Mouse (Mus musculus) stomach, embryonic 14.5 days (tissue): ENCODE data around the gene S100a3. TPM values are rescaled to one million over a fixed set of nuclear protein-coding genes. Genes with fewer than 3 reads are reported as not detected.

ENCODE experiments used
- ATAC-seq: fragments of 200-750 bp; cut with Nextera tagmentation; 2 replicates; pipeline ENCODE4 v1.8.0; 2017; ENCODE audit warnings: low read depth, moderate TSS enrichment; ENCODE audit not compliant: insufficient number of reproducible peaks, insufficient read depth, low FRiP score
- H3K27ac ChIP-seq: fragments of 300-500 bp; sonication (generic); 2 replicates; pipeline ENCODE4 v1.5.1; 2014; ENCODE audit warnings: mild to moderate bottlenecking, low read length, moderate library complexity, mixed read lengths
- H3K27me3 ChIP-seq: fragments of 300-500 bp; sonication (generic); 2 replicates; pipeline ENCODE4 v1.6.1; 2014; ENCODE audit warnings: low read length, control low read depth, mixed read lengths; ENCODE audit not compliant: control insufficient read depth, insufficient read depth
- H3K36me3 ChIP-seq: fragments of 300-500 bp; sonication (generic); 2 replicates; pipeline ENCODE4 v1.6.1; 2014; ENCODE audit warnings: mild to moderate bottlenecking, control low read depth, low read length, moderate library complexity, mixed read lengths; ENCODE audit not compliant: control insufficient read depth, insufficient read depth
- H3K4me1 ChIP-seq: fragments of 300-500 bp; sonication (generic); 2 replicates; pipeline ENCODE4 v1.6.1; 2014; ENCODE audit warnings: low read length, control low read depth, mixed read lengths; ENCODE audit not compliant: control insufficient read depth, insufficient read depth
- H3K4me2 ChIP-seq: fragments of 300-500 bp; sonication (generic); replicated peaks from 2 replicates; pipeline ENCODE4 v1.6.1; 2014; ENCODE audit warnings: low read depth, low read length, control low read depth
- H3K4me3 ChIP-seq: fragments of 300-500 bp; sonication (generic); 2 replicates; pipeline ENCODE4 v1.5.1; 2014; ENCODE audit warnings: low read depth, low read length, control low read depth
- H3K9ac ChIP-seq: fragments of 300-500 bp; sonication (generic); replicated peaks from 2 replicates; pipeline ENCODE4 v1.6.1; 2014; ENCODE audit warnings: low read depth, mild to moderate bottlenecking, control low read depth, low read length, moderate library complexity, mixed read lengths
- H3K9me3 ChIP-seq: fragments of 300-500 bp; sonication (generic); 2 replicates; pipeline ENCODE4 v1.6.1; 2016; ENCODE audit warnings: low read depth, low read length, control low read depth; ENCODE audit not compliant: control insufficient read depth
- WGBS: fragments of 180-500 bp; shearing (Covaris S2); extraction: QIAGEN DNeasy Blood & Tissue Kit; methylation state at CpG from one replicate; pipeline ENCODE4 v1.1.7; 2014; 5-methylcytosine and 5-hydroxymethylcytosine counted together
- polyA plus RNA-seq: library from polyadenylated mRNA; unstranded; fragments of >200 nt; fragmentation: Nextera tagmentation; extraction: Ambion mirVana; gene quantifications from 2 replicates; pipeline ENCODE4 v1.2.1, GENCODE M21; 2014

Gene S100a3
- polyA plus RNA-seq, 1 experiment from 2014 or later, result 0.42 TPM

DNA sequence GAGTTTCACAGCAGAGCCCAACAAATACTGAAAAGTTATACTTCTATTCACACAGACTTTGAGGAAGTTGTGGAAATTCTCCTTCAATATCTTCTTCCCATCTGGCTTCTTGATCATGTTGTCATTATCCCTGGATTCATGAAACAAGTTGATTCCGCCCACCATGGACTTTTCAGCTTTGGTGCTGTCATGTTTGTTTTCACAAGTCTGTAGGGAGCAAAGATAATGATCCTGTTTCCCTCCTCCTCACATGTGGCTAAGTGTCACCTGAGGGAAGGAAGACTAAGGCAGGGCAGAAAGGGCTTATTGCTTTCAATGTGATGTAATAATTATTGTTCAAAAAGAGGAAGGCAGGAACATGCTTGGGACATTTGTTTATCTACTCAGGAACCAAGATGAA, 86.9 kb downstream of the S100a3 start:
- H3K4me1 ChIP-seq, result no peaks in the 10 kb centered on the region
- H3K9ac ChIP-seq, result no peak overlapping the region
- H3K27me3 ChIP-seq, result no peaks in the 10 kb centered on the region
- no peaks in the 10 kb centered on the region for H3K9me3 ChIP-seq
- H3K27ac ChIP-seq, result no peak overlapping the region
- no peaks in the 10 kb centered on the region for H3K36me3 ChIP-seq
- no peak for ATAC-seq
- H3K4me2 ChIP-seq, result no peak overlapping the region
- H3K4me3 ChIP-seq, result no peak overlapping the region
- 86% methylated on average over 1 of the region's 1 CpGs for WGBS

DNA sequence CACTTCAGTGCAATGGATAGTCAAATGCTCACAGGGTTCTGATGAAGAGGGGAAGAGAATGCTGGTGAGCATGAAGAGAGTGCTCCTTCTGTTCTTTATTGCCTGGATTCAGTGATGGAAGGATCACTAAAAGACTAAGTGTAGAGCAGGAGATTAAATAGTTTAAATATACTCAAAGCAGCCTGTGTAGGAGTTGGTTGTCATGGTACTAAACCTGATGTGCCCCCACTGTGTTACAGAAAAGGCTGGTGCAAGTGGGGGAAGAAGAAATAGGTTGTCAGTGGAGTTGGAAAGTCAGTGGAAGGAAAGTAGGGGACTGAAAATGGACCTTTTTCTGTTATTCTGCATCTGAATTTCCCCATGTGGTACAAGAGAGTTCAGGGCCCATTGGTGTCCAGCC, 88.6 kb downstream of the S100a3 start:
- Histone ChIP-seq H3K27ac (no peak overlapping the region), H3K9me3 (no peaks in the 10 kb centered on the region), H3K4me1 (no peaks in the 10 kb centered on the region), H3K9ac (no peak overlapping the region), H3K27me3 (no peaks in the 10 kb centered on the region), H3K4me3 (no peak overlapping the region), H3K36me3 (no peaks in the 10 kb centered on the region), H3K4me2 (no peak overlapping the region)
- ATAC-seq, result no peak

DNA sequence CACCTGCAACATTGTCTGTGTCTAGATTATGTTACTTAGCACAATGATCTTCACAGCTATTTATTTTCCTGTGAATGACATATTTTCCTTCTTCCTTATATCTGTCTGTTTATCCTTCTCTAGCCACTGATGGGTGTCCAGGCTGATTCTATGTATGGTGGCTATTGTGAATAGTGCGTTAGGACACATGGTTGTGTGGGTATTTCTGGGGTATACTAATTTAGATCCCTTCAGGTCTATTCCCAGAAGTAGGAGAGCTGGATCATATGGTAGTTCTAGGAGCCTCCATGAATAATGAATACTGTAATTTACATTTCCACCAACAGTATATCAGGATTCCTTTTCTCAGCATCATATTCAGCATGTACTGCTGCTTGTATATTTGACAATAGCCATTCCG, 89.5 kb downstream of the S100a3 start:
- no peak overlapping the region for H3K4me3 ChIP-seq
- no peak overlapping the region for H3K4me2 ChIP-seq
- no peaks in the 10 kb centered on the region for H3K4me1 ChIP-seq
- ATAC-seq, result no peak
- H3K36me3 ChIP-seq, result no peaks in the 10 kb centered on the region
- H3K9ac ChIP-seq, result no peak overlapping the region
- WGBS, result 88% methylated on average over 2 of the region's 2 CpGs
- no peak overlapping the region for H3K27ac ChIP-seq
- H3K9me3 ChIP-seq, result no peaks in the 10 kb centered on the region
- no peaks in the 10 kb centered on the region for H3K27me3 ChIP-seq

Other genes starting within 250 kb of the S100a3 start
- gene Slc27a3, start 170.6 kb upstream of the S100a3 start, polyA plus RNA-seq, result 11.7 and 13.0 TPM in 2 replicates
- gene Ints3, start 127.0 kb upstream of the S100a3 start, polyA plus RNA-seq, result 28.7 and 29.6 TPM in 2 replicates
- gene Npr1, start 94.7 kb upstream of the S100a3 start, polyA plus RNA-seq, result 4.6 and 4.8 TPM in 2 replicates
- 208 and 217 TPM in 2 replicates for gene Ilf2, start 84.5 kb upstream of the S100a3 start, polyA plus RNA-seq
- 81.2 and 88.0 TPM in 2 replicates for gene Snapin, start 69.5 kb upstream of the S100a3 start, polyA plus RNA-seq
- gene Chtop, start 51.1 kb upstream of the S100a3 start, polyA plus RNA-seq, result 97.4 and 98.2 TPM in 2 replicates
- gene S100a1, start 46.2 kb upstream of the S100a3 start, polyA plus RNA-seq, result 46.8 and 48.5 TPM in 2 replicates
- gene S100a13, start 46.1 kb upstream of the S100a3 start, polyA plus RNA-seq, result 31.2 and 33.5 TPM in 2 replicates
- gene S100a14, start 33.7 kb upstream of the S100a3 start, polyA plus RNA-seq, result 14.0 and 17.0 TPM in 2 replicates
- gene S100a16, start 23.3 kb upstream of the S100a3 start, polyA plus RNA-seq, result 244 and 247 TPM in 2 replicates
- not detected in 2 replicates for gene S100a2, start 29.7 kb downstream of the S100a3 start, polyA plus RNA-seq
- gene Gm42674, start 41.3 kb downstream of the S100a3 start, polyA plus RNA-seq, result not detected in 2 replicates
- gene S100a4, start 43.2 kb downstream of the S100a3 start, polyA plus RNA-seq, result 5.5 and 7.4 TPM in 2 replicates
- 0.71 TPM in 1 of 2 replicates, not detected in the other for gene S100a5, start 47.9 kb downstream of the S100a3 start, polyA plus RNA-seq
- 418 and 466 TPM in 2 replicates for gene S100a6, start 52.3 kb downstream of the S100a3 start, polyA plus RNA-seq
- not detected in 2 replicates for gene S100a7a, start 93.4 kb downstream of the S100a3 start, polyA plus RNA-seq
- gene S100a8, start 108.4 kb downstream of the S100a3 start, polyA plus RNA-seq, result 58.0 and 73.3 TPM in 2 replicates
- 41.0 and 53.5 TPM in 2 replicates for gene S100a9, start 135.1 kb downstream of the S100a3 start, polyA plus RNA-seq
- gene Pglyrp4, start 166.3 kb downstream of the S100a3 start, polyA plus RNA-seq, result not detected in 2 replicates
- gene Gm5849, start 217.3 kb downstream of the S100a3 start, polyA plus RNA-seq, result not detected in 2 replicates